Mouse (Mus musculus): ENCODE results near the gene Smg8. TPM values are rescaled to one million over a fixed set of nuclear protein-coding genes. Genes with fewer than 3 reads are reported as not detected.

Smg8 gene
- 10 to 100 TPM; 16.4 to 16.8 TPM for total RNA-seq (2021)

GRCm38 (mm10) chr11:87086290-87086984 is at the start of gene Smg8:
Smg8 (minus strand) TSS chr11:87086774.
- peak; percentile 61 to 70 for DNase-seq (ENCODE audit: extremely low spot score in 1 of 2, low spot score in 1 of 2)

GRCm38 (mm10) chr11:87136233-87136632 is 49.7 kb upstream of the Smg8 start:
- DNase-seq (ENCODE audit: extremely low spot score in 1 of 2, low spot score in 1 of 2): no peak

- DNase-seq (ENCODE audit: extremely low spot score in 1 of 2, low spot score in 1 of 2): peak; percentile 71 to 77
Measured at GRCm38 (mm10) chr11:87126824-87127816, 40.5 kb upstream of the Smg8 start, which contains the start of gene Trim37. Trim37 (plus strand) TSS chr11:87127077.

GRCm38 (mm10) chr11:87126281-87126823 is 39.8 kb upstream of the Smg8 start:
- no peak for DNase-seq (ENCODE audit: extremely low spot score in 1 of 2, low spot score in 1 of 2)

GRCm38 (mm10) chr11:87125562-87125961 is 39.0 kb upstream of the Smg8 start:
- DNase-seq (ENCODE audit: extremely low spot score in 1 of 2, low spot score in 1 of 2): no peak

- no peak for DNase-seq (ENCODE audit: extremely low spot score in 1 of 2, low spot score in 1 of 2)
Measured at GRCm38 (mm10) chr11:87121864-87122263, 35.3 kb upstream of the Smg8 start.

GRCm38 (mm10) chr11:87110172-87110909 is 23.8 kb upstream of the Smg8 start:
- no peak for DNase-seq (ENCODE audit: extremely low spot score in 1 of 2, low spot score in 1 of 2)

- DNase-seq (ENCODE audit: extremely low spot score in 1 of 2, low spot score in 1 of 2): peak in 1 of 2 experiments; percentile 12
Measured at GRCm38 (mm10) chr11:87109519-87110171, 23.1 kb upstream of the Smg8 start.

- DNase-seq (ENCODE audit: extremely low spot score in 1 of 2, low spot score in 1 of 2): peak; percentile 79 to 84
Measured at GRCm38 (mm10) chr11:87108755-87109518, 22.4 kb upstream of the Smg8 start, which contains the start of gene Ska2. Ska2 (plus strand) TSS chr11:87109234.

- no peak for DNase-seq (ENCODE audit: extremely low spot score in 1 of 2, low spot score in 1 of 2)
Measured at GRCm38 (mm10) chr11:87108409-87108754, 21.8 kb upstream of the Smg8 start, which contains the start of gene Prr11. Prr11 (minus strand) TSS chr11:87108708.

- DNase-seq (ENCODE audit: extremely low spot score in 1 of 2, low spot score in 1 of 2): no peak
Measured at GRCm38 (mm10) chr11:87087142-87087541, 568 bp upstream of the Smg8 start.

- no peak for DNase-seq (ENCODE audit: extremely low spot score in 1 of 2, low spot score in 1 of 2)
Measured at GRCm38 (mm10) chr11:87085461-87085860, 1.1 kb downstream of the Smg8 start.

- DNase-seq (ENCODE audit: extremely low spot score in 1 of 2, low spot score in 1 of 2): no peak
Measured at GRCm38 (mm10) chr11:87083712-87084111, 2.9 kb downstream of the Smg8 start.

- DNase-seq (ENCODE audit: extremely low spot score in 1 of 2, low spot score in 1 of 2): peak; percentile 73 to 78
Measured at GRCm38 (mm10) chr11:87073866-87074440, 12.6 kb downstream of the Smg8 start, which contains the start of gene Gdpd1. Gdpd1 (minus strand) TSS chr11:87074062.

- DNase-seq (ENCODE audit: extremely low spot score in 1 of 2, low spot score in 1 of 2): peak; percentile 47 to 60
Measured at GRCm38 (mm10) chr11:87073343-87073865, 13.2 kb downstream of the Smg8 start.

- no peak for DNase-seq (ENCODE audit: extremely low spot score in 1 of 2, low spot score in 1 of 2)
Measured at GRCm38 (mm10) chr11:87062087-87062486, 24.5 kb downstream of the Smg8 start.

- DNase-seq (ENCODE audit: extremely low spot score in 1 of 2, low spot score in 1 of 2): no peak
Measured at GRCm38 (mm10) chr11:87060410-87060809, 26.2 kb downstream of the Smg8 start.

- DNase-seq (ENCODE audit: extremely low spot score in 1 of 2, low spot score in 1 of 2): no peak
Measured at GRCm38 (mm10) chr11:87056286-87056685, 30.3 kb downstream of the Smg8 start.

All from layer of hippocampus, postnatal 25 days (tissue).